Mouse (Mus musculus) megakaryocyte, adult 5-6 weeks (primary cell): ENCODE data around the gene Tmem258. TPM values are rescaled to one million over a fixed set of nuclear protein-coding genes. Genes with fewer than 3 reads are reported as not detected.
A peak's percentile ranks its signal among the peaks of the same experiment; 100 is the strongest.
"Not testable (repeated sequence)": the region's sequence is repeated elsewhere in the genome, so short reads cannot be mapped to it uniquely, and the experiment has no call there.

Source experiments
- ATAC-seq: 2 replicates; pipeline ENCODE4 v1.8.0; 2016; ENCODE audit warnings: mild to moderate bottlenecking, inconsistent platforms; ENCODE audit not compliant: poor library complexity, severe bottlenecking
- total RNA-seq, 2 experiments: library from RNA; stranded (forward) in 1 of 2; stranded (reverse) in 1 of 2; fragments of 153-499, 151-499 nt in 1 of 2; fragments of 221-1000, 200-1000 nt in 1 of 2; gene quantifications; 2 replicates each; pipeline versions ENCODE4 v1.2.3 to v1.2.4; 2015 to 2017

Tmem258 gene
- total RNA-seq (2015) (182 and 197 TPM in 2 replicates), total RNA-seq (2017) (163 and 204 TPM in 2 replicates)

- peak; percentile 91 for ATAC-seq
Observed at GRCm38 (mm10) chr19:10203848-10204615, at the start of gene Tmem258, which contains the start of gene Fen1. TSS of gene Tmem258 (plus strand) at chr19:10204014. TSS of gene Fen1 (minus strand) at chr19:10204169.

DNA sequence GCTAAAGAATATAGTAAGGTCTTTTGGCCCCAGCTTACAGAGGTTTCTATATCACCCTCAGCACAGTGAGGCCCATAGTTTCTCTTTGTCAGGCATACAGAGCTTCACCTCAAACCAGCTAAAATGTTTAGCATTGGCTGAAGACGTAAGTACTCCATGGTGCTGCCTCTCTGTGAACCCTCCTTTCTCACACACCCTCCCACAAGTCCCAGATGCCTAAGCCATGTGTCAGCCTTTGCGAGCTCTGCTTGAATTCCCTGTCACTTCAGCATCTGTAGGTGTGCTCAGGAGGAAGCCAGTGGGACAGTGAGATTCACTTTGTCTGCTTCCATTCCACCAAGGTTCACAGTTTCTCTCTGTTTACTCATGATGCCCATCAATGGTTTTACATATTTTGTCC lies 46.1 kb upstream of the Tmem258 start:
- ATAC-seq: no peak

DNA sequence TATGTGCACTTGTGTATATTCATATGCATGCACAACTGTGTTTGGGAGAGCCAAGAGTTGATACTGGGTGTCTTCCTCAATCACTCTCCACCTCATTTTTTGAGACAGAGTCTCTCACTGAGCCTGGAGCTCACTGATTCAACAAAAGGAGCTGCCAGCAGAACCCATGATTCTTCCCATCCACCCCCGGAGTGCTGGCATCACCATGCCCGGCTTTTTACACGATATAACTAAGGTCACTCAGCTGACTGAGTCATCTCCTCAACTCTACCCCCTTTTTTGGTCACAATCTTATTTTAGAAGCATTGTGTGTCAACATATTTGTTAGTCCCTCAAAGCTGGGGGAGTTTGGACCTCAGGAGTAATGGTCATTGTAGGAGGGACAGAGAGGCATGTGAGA lies 39.9 kb upstream of the Tmem258 start:
- ATAC-seq: no peak

- 0 out of 2 replicates have a peak, but pooled peaks have one; percentile 21 for ATAC-seq
Observed at GRCm38 (mm10) chr19:10165928-10166327, 37.9 kb upstream of the Tmem258 start.

- ATAC-seq: no peak
Observed at GRCm38 (mm10) chr19:10167112-10167511, 36.7 kb upstream of the Tmem258 start.

- no peak for ATAC-seq
Observed at GRCm38 (mm10) chr19:10167951-10168350, 35.9 kb upstream of the Tmem258 start.

DNA sequence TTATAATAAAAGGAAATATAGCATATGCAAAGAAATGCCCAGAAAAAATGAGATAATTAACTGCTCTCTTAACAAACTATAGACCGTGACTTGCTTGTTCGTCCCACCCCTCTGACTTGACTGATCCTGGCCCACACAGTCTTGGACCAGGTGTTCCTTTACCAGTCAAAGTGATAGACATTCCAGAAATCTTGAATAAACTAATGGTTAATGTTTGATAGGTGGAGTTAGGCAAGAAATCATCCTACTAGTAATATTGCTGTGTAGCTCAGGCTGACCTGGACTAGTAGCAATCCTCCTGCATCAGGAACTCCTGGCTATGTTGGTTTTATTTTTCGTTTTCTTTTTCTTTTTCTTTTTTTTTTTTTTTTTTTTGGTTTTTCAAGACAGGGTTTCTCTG lies 35.4 kb upstream of the Tmem258 start:
- no peak for ATAC-seq

DNA sequence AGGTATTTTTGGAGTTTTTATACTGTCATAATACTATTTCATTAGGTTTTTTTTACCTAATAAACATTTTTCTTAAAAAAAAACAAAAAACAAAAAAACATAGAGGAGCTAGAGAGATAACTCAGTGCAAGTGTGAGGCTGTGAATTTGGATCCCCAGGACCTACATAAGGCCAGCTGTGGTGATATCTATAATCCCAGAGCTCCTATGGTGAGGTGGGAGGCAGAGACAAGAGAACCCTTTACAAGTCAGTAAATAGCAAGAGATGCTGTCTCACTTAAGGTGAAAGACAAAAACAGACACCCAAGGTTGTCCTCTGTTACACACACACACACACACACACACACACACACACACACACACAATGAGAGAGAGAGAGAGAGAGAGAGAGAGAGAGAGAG lies 34.6 kb upstream of the Tmem258 start:
- no peak for ATAC-seq

GRCm38 (mm10) chr19:10169692-10170330 lies 34.0 kb upstream of the Tmem258 start:
- not testable (repeated sequence) for ATAC-seq

DNA sequence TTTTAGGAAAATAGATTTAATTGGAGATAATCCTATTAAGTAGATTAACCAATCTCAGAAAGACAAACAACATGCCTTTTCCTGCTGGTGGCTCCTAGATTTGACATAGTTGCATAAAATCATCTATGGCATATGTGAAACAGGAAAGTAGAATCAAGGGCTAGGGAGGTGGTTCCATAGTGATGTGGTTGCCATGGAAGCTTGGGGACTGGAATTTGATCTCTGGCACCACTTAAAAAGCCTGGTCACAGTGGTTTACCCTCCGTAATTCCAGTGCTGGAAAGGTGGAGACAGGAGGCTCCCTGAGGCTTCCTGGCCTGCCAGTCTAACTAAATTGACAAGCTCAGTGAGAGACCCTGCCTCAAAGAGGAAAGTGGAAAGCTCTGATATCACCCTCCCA lies 33.3 kb upstream of the Tmem258 start:
- ATAC-seq: no peak

- no peak for ATAC-seq
Observed at GRCm38 (mm10) chr19:10171359-10171758, 32.5 kb upstream of the Tmem258 start.

DNA sequence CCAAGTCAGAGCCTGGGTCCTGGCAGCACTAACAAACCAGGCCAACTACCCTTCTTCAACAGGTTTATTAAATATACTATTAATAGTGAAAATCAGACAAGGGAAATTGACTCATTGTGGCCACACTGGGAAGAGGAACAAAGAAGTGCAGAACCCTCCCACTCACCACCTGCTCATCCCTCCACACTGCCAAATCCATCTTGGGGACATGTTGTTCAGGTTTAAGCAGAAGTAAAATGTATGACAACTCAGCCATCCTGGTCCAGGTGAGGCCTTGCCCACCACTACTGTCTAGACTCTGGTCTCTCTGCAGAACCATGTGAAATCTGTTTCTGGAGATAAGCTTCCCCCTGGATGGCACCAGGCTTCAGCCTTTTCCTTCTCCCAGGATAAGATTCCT lies 32.0 kb upstream of the Tmem258 start:
- peak; percentile 39; the same call in 1 of the 2 replicates for ATAC-seq

DNA sequence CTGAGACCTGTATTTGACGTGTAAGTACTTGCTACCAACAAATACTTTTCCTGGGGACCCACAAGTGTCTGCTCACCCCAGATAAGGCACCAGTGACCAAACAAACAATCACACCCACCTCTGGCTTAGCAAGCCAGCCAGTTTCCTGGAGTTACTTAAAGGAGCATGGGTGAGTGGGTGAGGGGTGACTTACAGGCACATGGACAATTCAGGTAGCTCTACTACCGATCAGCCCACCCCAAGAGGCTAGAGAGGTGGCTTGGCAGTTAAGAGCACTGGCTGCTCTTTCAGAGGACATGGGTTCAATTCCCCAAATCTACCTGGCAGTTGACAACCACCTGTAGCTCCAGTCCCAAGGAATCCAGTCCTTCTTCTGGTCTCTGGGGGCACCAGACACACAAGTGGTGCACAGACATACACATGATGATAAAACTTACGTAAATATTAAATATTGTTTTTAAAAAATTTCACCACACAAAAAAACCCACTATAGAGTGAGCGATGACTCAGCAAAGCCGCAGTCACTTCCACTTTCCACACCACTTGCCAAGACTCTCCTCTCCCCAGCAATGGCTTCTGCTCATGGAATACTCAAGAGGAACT lies 30.6 kb upstream of the Tmem258 start:
- peak; percentile 78 for ATAC-seq

- peak; percentile 74 for ATAC-seq
Observed at GRCm38 (mm10) chr19:10173844-10174539, 29.8 kb upstream of the Tmem258 start.

- ATAC-seq: no peak
Observed at GRCm38 (mm10) chr19:10174956-10175355, 28.9 kb upstream of the Tmem258 start.

DNA sequence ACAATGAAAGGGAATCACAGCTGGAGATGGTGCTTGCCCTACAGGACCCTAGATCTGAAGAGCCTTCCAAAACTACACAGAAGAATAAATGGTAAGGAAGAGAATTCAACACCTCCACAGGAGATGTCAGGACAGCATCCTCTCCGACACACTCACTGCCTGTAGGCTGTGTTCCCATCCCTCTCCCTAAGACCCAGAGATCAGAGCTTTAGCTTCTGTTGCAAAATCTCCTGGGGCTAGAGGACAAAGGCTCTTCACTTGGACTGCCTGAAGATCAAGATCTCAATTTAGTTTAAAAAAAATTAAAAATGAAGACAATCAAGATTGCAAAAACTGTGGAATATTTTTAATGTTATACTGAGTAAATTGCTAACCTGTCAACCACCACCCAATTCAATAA lies 27.3 kb upstream of the Tmem258 start:
- ATAC-seq: no peak

DNA sequence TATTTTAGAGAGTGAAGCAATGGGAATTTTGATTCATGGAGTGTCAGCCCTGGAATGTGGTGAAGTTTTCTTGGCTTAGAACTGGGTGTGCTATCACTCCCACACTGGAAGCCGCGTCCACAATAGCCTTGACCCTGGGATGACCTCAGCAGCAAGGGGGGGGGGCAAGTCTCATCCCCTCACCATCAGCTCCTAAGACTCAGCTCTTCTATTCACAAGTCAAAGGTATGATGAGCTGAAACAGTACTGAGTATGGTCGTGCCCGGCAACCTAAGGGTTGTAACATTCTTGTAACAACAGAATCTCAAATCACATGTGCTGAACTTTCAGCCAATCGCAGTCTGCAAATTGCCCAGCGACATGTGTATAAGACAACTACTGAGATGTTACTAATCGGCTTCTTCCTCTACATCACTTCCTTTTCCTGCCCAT lies 26.9 kb upstream of the Tmem258 start:
- no peak for ATAC-seq

DNA sequence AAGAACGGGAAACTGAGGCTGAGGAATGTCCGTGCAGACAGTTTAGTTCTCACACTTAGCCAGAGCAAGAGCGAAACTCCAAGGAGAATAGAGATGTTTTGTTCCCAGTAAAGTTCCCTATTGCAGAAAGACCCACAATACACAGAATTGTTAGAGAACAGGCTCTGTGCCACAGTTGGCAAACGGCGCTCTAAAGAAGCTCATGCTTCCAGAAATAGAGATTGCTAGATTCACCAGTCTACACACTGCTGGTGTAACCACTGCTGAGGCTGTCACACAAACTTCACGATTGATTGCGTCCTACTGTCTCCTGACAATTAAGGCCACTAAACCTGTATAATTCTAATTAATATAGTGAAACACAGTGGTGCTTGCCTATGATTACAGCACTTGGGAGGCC lies 22.6 kb upstream of the Tmem258 start:
- ATAC-seq: no peak

- ATAC-seq: no peak
Observed at GRCm38 (mm10) chr19:10182142-10182541, 21.7 kb upstream of the Tmem258 start.

DNA sequence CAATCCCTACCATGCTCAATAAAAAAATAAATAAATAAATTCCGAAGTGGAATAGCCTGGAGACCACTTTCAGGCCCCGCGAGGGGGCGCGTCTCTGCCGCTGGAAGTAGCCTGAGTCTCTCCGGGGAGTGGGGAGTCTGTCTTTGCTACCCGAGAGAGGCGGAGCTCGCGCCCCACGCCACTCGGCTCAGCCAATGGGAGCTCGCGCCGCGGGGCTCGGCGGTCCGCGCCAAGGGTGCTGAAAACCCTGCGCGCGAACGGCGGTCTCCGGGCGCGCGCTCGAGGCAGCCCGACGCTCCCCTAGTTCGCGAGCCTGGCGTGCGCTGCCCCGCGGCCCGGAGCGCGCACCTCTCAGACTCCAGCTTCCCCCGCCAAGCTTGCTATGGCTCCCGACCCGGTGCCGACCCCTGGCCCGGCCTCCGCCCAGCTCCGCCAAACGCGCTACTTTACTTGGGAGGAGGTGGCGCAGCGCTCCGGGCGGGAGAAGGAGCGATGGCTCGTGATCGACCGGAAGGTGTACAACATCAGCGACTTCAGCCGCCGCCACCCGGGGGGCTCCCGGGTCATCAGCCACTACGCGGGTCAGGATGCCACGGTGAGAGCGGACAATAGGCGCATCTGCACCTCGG lies 21.0 kb upstream of the Tmem258 start, which contains the start of gene Fads1:
TSS of gene Fads1 (plus strand) at position 219 of the 629 bp plus-strand sequence.
- ATAC-seq: peak; percentile 96
